Mouse (Mus musculus): ENCODE measurements around the gene Cela3b.

GRCm38 (mm10) chr4:137391287-137391686 lies 39.1 kb downstream of the Cela3b start:
- TF ChIP-seq POLR2A (IDR thresholded peaks at IDR 0.05; ENCODE audit: low read depth, low read length) = no peak
- peak in 1 of 2 experiments; percentile 49; a peak in 3 of 4 replicates for TF ChIP-seq CTCF (conservative IDR thresholded peaks at IDR 0.05 in 1 of 2, IDR thresholded peaks at IDR 0.05 in 1 of 2; ENCODE audit: low read depth in 2 of 2, low read length in 2 of 2)
